Mouse (Mus musculus): ENCODE results near the gene Tmed3. TPM values are rescaled to one million over a fixed set of nuclear protein-coding genes. Genes with fewer than 3 reads are reported as not detected.

Tmed3 gene
- polyA plus RNA-seq, 2 experiments, result 111 to 173 TPM

DNA sequence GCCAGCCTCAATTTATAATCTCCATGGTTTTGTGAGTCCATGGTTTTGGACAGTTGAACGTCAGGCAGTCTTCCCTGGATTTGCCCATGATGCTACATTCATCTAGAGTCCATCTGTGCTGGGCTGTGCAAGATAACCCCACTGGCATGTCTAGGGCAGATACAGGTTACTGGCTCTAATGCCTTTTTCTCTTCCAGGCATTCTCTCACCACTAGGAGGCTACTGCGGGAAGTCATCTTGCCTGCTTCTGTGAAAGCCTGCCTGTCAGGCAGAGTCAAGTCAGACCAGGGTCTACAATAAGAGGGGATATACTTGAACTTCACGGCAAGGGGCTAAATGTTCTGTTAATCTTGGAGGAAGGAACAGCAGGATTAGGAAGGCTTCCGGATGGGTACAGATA lies 2.0 kb upstream of the Tmed3 start:
- Histone ChIP-seq H3K36me3 (ENCODE audit: control insufficient read depth, insufficient read depth, low read length) (peaks cover 7% of the 10 kb centered on the region), H3K4me2 (replicated peaks; ENCODE audit: low read depth, low read length, severe bottlenecking) (no peak overlapping the region), H3K4me3 (replicated peaks; ENCODE audit: low read length) (no peak overlapping the region), H3K4me1 (ENCODE audit: control insufficient read depth, insufficient read depth, low read length) (peaks cover 7% of the 10 kb centered on the region), H3K9me3 (ENCODE audit: control insufficient read depth, low read length) (no peaks in the 10 kb centered on the region), H3K27ac (replicated peaks; ENCODE audit: low read depth, low read length) (no peak overlapping the region), H3K9ac (ENCODE audit: low read depth, low read length, severe bottlenecking) (no peak overlapping the region), H3K27me3 (ENCODE audit: control insufficient read depth, insufficient read depth, low read length) (no peaks in the 10 kb centered on the region)
- 34% methylated on average over 4 of the region's 4 CpGs for WGBS
- no peak for TF ChIP-seq POLR2A (IDR thresholded peaks at IDR 0.05; ENCODE audit: borderline replicate concordance, extremely low read depth, insufficient read depth, insufficient read length)
- DNase-seq (ENCODE audit: low spot score) (peak; percentile 12), ATAC-seq (ENCODE audit: low FRiP score, low read depth) (no peak)

DNA sequence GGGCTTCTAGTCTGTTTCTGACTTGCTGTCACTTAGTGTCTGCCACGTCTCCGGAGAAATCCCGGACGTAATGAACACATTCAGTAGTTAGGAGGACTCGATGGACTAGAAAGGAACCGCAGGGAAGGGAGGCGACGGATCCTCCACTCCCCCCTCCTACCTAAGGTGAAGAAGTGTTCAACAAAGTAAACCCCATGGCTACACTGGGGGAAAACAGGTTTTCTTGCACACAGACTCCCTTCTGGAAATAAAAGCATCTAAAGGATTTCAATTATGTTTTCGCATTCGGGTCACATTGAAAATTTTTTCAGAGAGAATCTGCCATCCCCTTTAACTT lies 297 bp upstream of the Tmed3 start:
- Histone ChIP-seq H3K27ac (replicated peaks; ENCODE audit: low read depth, low read length) (peak overlapping the region; percentile 74), H3K27me3 (ENCODE audit: control insufficient read depth, insufficient read depth, low read length) (no peaks in the 10 kb centered on the region), H3K36me3 (ENCODE audit: control insufficient read depth, insufficient read depth, low read length) (peaks cover 25% of the 10 kb centered on the region), H3K4me3 (replicated peaks; ENCODE audit: low read length) (peak overlapping the region; percentile 60), H3K4me1 (ENCODE audit: control insufficient read depth, insufficient read depth, low read length) (peaks cover 7% of the 10 kb centered on the region), H3K9me3 (ENCODE audit: control insufficient read depth, low read length) (no peaks in the 10 kb centered on the region), H3K9ac (ENCODE audit: low read depth, low read length, severe bottlenecking) (peak overlapping the region; percentile 86), H3K4me2 (replicated peaks; ENCODE audit: low read depth, low read length, severe bottlenecking) (peak overlapping the region; percentile 91)
- DNase-seq (ENCODE audit: low spot score), result no peak
- TF ChIP-seq POLR2A (IDR thresholded peaks at IDR 0.05; ENCODE audit: borderline replicate concordance, extremely low read depth, insufficient read depth, insufficient read length), result no peak
- 7% methylated on average over 10 of the region's 10 CpGs for WGBS
- ATAC-seq (ENCODE audit: low FRiP score, low read depth), result peak; percentile 29

DNA sequence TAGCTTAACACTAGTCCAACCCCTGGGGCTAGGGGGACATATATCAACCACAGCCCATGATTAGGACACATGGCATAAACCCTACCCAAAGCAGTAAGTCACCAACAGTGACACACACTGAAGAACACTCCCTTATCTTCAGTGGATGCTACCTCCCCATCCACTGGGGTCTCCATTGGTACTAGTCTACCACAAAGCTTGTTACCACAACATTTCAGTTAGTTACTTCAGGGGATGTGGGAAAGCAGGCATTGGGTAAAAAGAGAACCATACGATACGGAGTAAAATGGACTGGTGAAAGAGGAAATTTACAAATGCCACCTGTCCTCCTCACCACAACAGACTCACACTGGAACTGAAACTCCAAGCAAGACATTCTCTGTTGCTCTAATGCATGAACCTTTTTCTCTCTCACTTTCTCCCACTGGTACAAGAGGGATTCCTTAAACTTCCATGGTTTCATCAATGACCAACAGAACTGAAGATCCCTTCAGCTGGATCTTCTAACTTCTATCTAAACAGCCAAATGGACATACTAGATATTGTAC lies 3.9 kb downstream of the Tmed3 start:
- no peaks in the 10 kb centered on the region for H3K27me3 ChIP-seq (ENCODE audit: control insufficient read depth, insufficient read depth, low read length)
- no peak overlapping the region for H3K4me2 ChIP-seq (replicated peaks; ENCODE audit: low read depth, low read length, severe bottlenecking)
- no peak overlapping the region for H3K9ac ChIP-seq (ENCODE audit: low read depth, low read length, severe bottlenecking)
- peaks cover 7% of the 10 kb centered on the region for H3K4me1 ChIP-seq (ENCODE audit: control insufficient read depth, insufficient read depth, low read length)
- no peaks in the 10 kb centered on the region for H3K9me3 ChIP-seq (ENCODE audit: control insufficient read depth, low read length)
- H3K4me3 ChIP-seq (replicated peaks; ENCODE audit: low read length), result no peak overlapping the region
- TF ChIP-seq POLR2A (IDR thresholded peaks at IDR 0.05; ENCODE audit: borderline replicate concordance, extremely low read depth, insufficient read depth, insufficient read length), result no peak
- H3K36me3 ChIP-seq (ENCODE audit: control insufficient read depth, insufficient read depth, low read length), result peaks cover 54% of the 10 kb centered on the region
- ATAC-seq (ENCODE audit: low FRiP score, low read depth) (no peak), DNase-seq (ENCODE audit: low spot score) (no peak)
- WGBS, result 95% methylated on average over 2 of the region's 2 CpGs
- H3K27ac ChIP-seq (replicated peaks; ENCODE audit: low read depth, low read length), result no peak overlapping the region

GRCm38 (mm10) chr9:89695143-89695542 lies 9.7 kb downstream of the Tmed3 start:
- H3K9me3 ChIP-seq (ENCODE audit: control insufficient read depth, low read length), result no peaks in the 10 kb centered on the region
- WGBS, result 75% methylated on average over 1 of the region's 1 CpGs
- DNase-seq (ENCODE audit: low spot score) (no peak), ATAC-seq (ENCODE audit: low FRiP score, low read depth) (no peak)
- H3K27ac ChIP-seq (replicated peaks; ENCODE audit: low read depth, low read length), result no peak overlapping the region
- no peak overlapping the region for H3K9ac ChIP-seq (ENCODE audit: low read depth, low read length, severe bottlenecking)
- no peaks in the 10 kb centered on the region for H3K27me3 ChIP-seq (ENCODE audit: control insufficient read depth, insufficient read depth, low read length)
- no peak overlapping the region for H3K4me2 ChIP-seq (replicated peaks; ENCODE audit: low read depth, low read length, severe bottlenecking)
- peaks cover 29% of the 10 kb centered on the region for H3K36me3 ChIP-seq (ENCODE audit: control insufficient read depth, insufficient read depth, low read length)
- H3K4me1 ChIP-seq (ENCODE audit: control insufficient read depth, insufficient read depth, low read length), result no peaks in the 10 kb centered on the region
- TF ChIP-seq POLR2A (IDR thresholded peaks at IDR 0.05; ENCODE audit: borderline replicate concordance, extremely low read depth, insufficient read depth, insufficient read length), result no peak
- no peak overlapping the region for H3K4me3 ChIP-seq (replicated peaks; ENCODE audit: low read length)

DNA sequence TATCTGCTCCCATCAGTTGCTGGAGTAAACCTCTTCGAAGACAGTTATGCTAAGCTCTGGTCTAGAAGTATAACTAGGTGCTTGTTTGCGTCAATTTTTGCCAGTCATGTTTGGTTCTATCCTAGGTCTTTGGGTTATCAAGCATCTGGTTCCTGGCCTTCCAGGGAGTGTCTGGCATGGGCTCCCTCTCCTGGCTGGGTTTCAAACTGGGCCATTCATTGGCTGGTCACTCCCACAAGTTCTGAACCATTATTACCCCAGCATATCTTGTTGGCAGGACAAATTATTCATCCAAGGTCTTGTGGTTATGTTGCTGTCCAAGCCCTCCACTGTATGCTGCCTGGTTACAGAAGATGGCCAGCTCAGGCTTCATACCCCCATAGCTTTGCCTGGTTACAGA lies 11.2 kb downstream of the Tmed3 start:
- DNase-seq (ENCODE audit: low spot score) (no peak), ATAC-seq (ENCODE audit: low FRiP score, low read depth) (no peak)
- H3K4me2 ChIP-seq (replicated peaks; ENCODE audit: low read depth, low read length, severe bottlenecking), result no peak overlapping the region
- H3K27ac ChIP-seq (replicated peaks; ENCODE audit: low read depth, low read length), result no peak overlapping the region
- no peaks in the 10 kb centered on the region for H3K27me3 ChIP-seq (ENCODE audit: control insufficient read depth, insufficient read depth, low read length)
- no peak overlapping the region for H3K4me3 ChIP-seq (replicated peaks; ENCODE audit: low read length)
- H3K9ac ChIP-seq (ENCODE audit: low read depth, low read length, severe bottlenecking), result no peak overlapping the region
- no peaks in the 10 kb centered on the region for H3K9me3 ChIP-seq (ENCODE audit: control insufficient read depth, low read length)
- peaks cover 15% of the 10 kb centered on the region for H3K36me3 ChIP-seq (ENCODE audit: control insufficient read depth, insufficient read depth, low read length)
- 90% methylated on average over 2 of the region's 2 CpGs for WGBS
- no peaks in the 10 kb centered on the region for H3K4me1 ChIP-seq (ENCODE audit: control insufficient read depth, insufficient read depth, low read length)
- TF ChIP-seq POLR2A (IDR thresholded peaks at IDR 0.05; ENCODE audit: borderline replicate concordance, extremely low read depth, insufficient read depth, insufficient read length), result no peak

GRCm38 (mm10) chr9:89689179-89689578 lies 15.7 kb downstream of the Tmed3 start:
- ATAC-seq (ENCODE audit: low FRiP score, low read depth) (no peak), DNase-seq (ENCODE audit: low spot score) (no peak)
- no peaks in the 10 kb centered on the region for H3K4me1 ChIP-seq (ENCODE audit: control insufficient read depth, insufficient read depth, low read length)
- WGBS, result 63% methylated on average over 1 of the region's 1 CpGs
- no peak for TF ChIP-seq POLR2A (IDR thresholded peaks at IDR 0.05; ENCODE audit: borderline replicate concordance, extremely low read depth, insufficient read depth, insufficient read length)
- H3K9ac ChIP-seq (ENCODE audit: low read depth, low read length, severe bottlenecking), result no peak overlapping the region
- H3K4me3 ChIP-seq (replicated peaks; ENCODE audit: low read length), result no peak overlapping the region
- no peak overlapping the region for H3K4me2 ChIP-seq (replicated peaks; ENCODE audit: low read depth, low read length, severe bottlenecking)
- H3K9me3 ChIP-seq (ENCODE audit: control insufficient read depth, low read length), result no peaks in the 10 kb centered on the region
- H3K27me3 ChIP-seq (ENCODE audit: control insufficient read depth, insufficient read depth, low read length), result no peaks in the 10 kb centered on the region
- no peak overlapping the region for H3K27ac ChIP-seq (replicated peaks; ENCODE audit: low read depth, low read length)
- H3K36me3 ChIP-seq (ENCODE audit: control insufficient read depth, insufficient read depth, low read length), result no peaks in the 10 kb centered on the region

All from limb, embryonic 14.5 days (tissue).